Mouse (Mus musculus): Measurements from ENCODE around the gene Gm13305. TPM values are rescaled to one million over a fixed set of nuclear protein-coding genes. Genes with fewer than 3 reads are reported as not detected.
"Not testable (repeated sequence)": the region's sequence is repeated elsewhere in the genome, so short reads cannot be mapped to it uniquely, and the experiment has no call there.

Gm13305 gene
- not detected in 2 replicates for polyA plus RNA-seq (2014; fragmentation: Nextera tagmentation; extraction: Ambion mirVana)

GRCm38 (mm10) chr4:42168503-42168902 is at the start of gene Gm13305:
TSS of gene Gm13305 (minus strand) at chr4:42168603.
- H3K27me3 ChIP-seq (ENCODE audit: control insufficient read depth, insufficient read depth, low read length); H3K4me2 ChIP-seq (replicated peaks; ENCODE audit: low read depth, low read length); H3K27ac ChIP-seq (ENCODE audit: low read length); H3K9me3 ChIP-seq (ENCODE audit: control insufficient read depth, low read depth, low read length); H3K4me3 ChIP-seq (ENCODE audit: low read depth, low read length); H3K36me3 ChIP-seq (ENCODE audit: control insufficient read depth, insufficient read depth, low read length); ATAC-seq (ENCODE audit: insufficient number of reproducible peaks, insufficient read depth, low FRiP score, low read depth); H3K4me1 ChIP-seq (ENCODE audit: control insufficient read depth, insufficient read depth, low read length); H3K9ac ChIP-seq (replicated peaks; ENCODE audit: low read depth, low read length): not testable (repeated sequence)
- WGBS = no CpG with 5 or more reads among the region's 7 CpGs

GRCm38 (mm10) chr4:42184980-42185372 is 16.6 kb upstream of the Gm13305 start:
- not testable (repeated sequence) for H3K27ac ChIP-seq (ENCODE audit: low read length); H3K27me3 ChIP-seq (ENCODE audit: control insufficient read depth, insufficient read depth, low read length); H3K9me3 ChIP-seq (ENCODE audit: control insufficient read depth, low read depth, low read length); H3K9ac ChIP-seq (replicated peaks; ENCODE audit: low read depth, low read length); ATAC-seq (ENCODE audit: insufficient number of reproducible peaks, insufficient read depth, low FRiP score, low read depth); H3K4me3 ChIP-seq (ENCODE audit: low read depth, low read length); H3K4me1 ChIP-seq (ENCODE audit: control insufficient read depth, insufficient read depth, low read length); H3K4me2 ChIP-seq (replicated peaks; ENCODE audit: low read depth, low read length); H3K36me3 ChIP-seq (ENCODE audit: control insufficient read depth, insufficient read depth, low read length)
- no CpG with 5 or more reads among the region's 25 CpGs for WGBS

GRCm38 (mm10) chr4:42184324-42184979 is 16.0 kb upstream of the Gm13305 start:
- not testable (repeated sequence) for H3K4me1 ChIP-seq (ENCODE audit: control insufficient read depth, insufficient read depth, low read length); H3K4me2 ChIP-seq (replicated peaks; ENCODE audit: low read depth, low read length); H3K4me3 ChIP-seq (ENCODE audit: low read depth, low read length); ATAC-seq (ENCODE audit: insufficient number of reproducible peaks, insufficient read depth, low FRiP score, low read depth); H3K36me3 ChIP-seq (ENCODE audit: control insufficient read depth, insufficient read depth, low read length); H3K27me3 ChIP-seq (ENCODE audit: control insufficient read depth, insufficient read depth, low read length); H3K9ac ChIP-seq (replicated peaks; ENCODE audit: low read depth, low read length); H3K27ac ChIP-seq (ENCODE audit: low read length); H3K9me3 ChIP-seq (ENCODE audit: control insufficient read depth, low read depth, low read length)
- WGBS = no CpG with 5 or more reads among the region's 58 CpGs

- not testable (repeated sequence) for H3K36me3 ChIP-seq (ENCODE audit: control insufficient read depth, insufficient read depth, low read length); H3K4me2 ChIP-seq (replicated peaks; ENCODE audit: low read depth, low read length); H3K27me3 ChIP-seq (ENCODE audit: control insufficient read depth, insufficient read depth, low read length); H3K9ac ChIP-seq (replicated peaks; ENCODE audit: low read depth, low read length); H3K4me1 ChIP-seq (ENCODE audit: control insufficient read depth, insufficient read depth, low read length); H3K27ac ChIP-seq (ENCODE audit: low read length); H3K4me3 ChIP-seq (ENCODE audit: low read depth, low read length); ATAC-seq (ENCODE audit: insufficient number of reproducible peaks, insufficient read depth, low FRiP score, low read depth); H3K9me3 ChIP-seq (ENCODE audit: control insufficient read depth, low read depth, low read length)
- WGBS = no CpG with 5 or more reads among the region's 31 CpGs
These were observed 15.1 kb upstream of the Gm13305 start for GRCm38 (mm10) chr4:42183234-42184197.

GRCm38 (mm10) chr4:42178243-42178642 is 9.8 kb upstream of the Gm13305 start:
- H3K4me3 ChIP-seq (ENCODE audit: low read depth, low read length); H3K27ac ChIP-seq (ENCODE audit: low read length); H3K36me3 ChIP-seq (ENCODE audit: control insufficient read depth, insufficient read depth, low read length); ATAC-seq (ENCODE audit: insufficient number of reproducible peaks, insufficient read depth, low FRiP score, low read depth); H3K27me3 ChIP-seq (ENCODE audit: control insufficient read depth, insufficient read depth, low read length); H3K4me1 ChIP-seq (ENCODE audit: control insufficient read depth, insufficient read depth, low read length); H3K4me2 ChIP-seq (replicated peaks; ENCODE audit: low read depth, low read length); H3K9ac ChIP-seq (replicated peaks; ENCODE audit: low read depth, low read length); H3K9me3 ChIP-seq (ENCODE audit: control insufficient read depth, low read depth, low read length): not testable (repeated sequence)
- no CpG with 5 or more reads among the region's 4 CpGs for WGBS

GRCm38 (mm10) chr4:42153136-42153535 is 15.3 kb downstream of the Gm13305 start, which contains the start of gene Gm13306:
TSS of gene Gm13306 (plus strand) at chr4:42153436.
- WGBS = no CpG with 5 or more reads among the region's 9 CpGs
- H3K9ac ChIP-seq (replicated peaks; ENCODE audit: low read depth, low read length) = not testable (repeated sequence)

GRCm38 (mm10) chr4:42114517-42114916 is 53.9 kb downstream of the Gm13305 start, which contains the start of gene Gm13304:
TSS of gene Gm13304 (plus strand) at chr4:42114817.
- not testable (repeated sequence) for H3K4me1 ChIP-seq (ENCODE audit: control insufficient read depth, insufficient read depth, low read length); H3K27ac ChIP-seq (ENCODE audit: low read length); H3K9me3 ChIP-seq (ENCODE audit: control insufficient read depth, low read depth, low read length); ATAC-seq (ENCODE audit: insufficient number of reproducible peaks, insufficient read depth, low FRiP score, low read depth); H3K4me2 ChIP-seq (replicated peaks; ENCODE audit: low read depth, low read length); H3K27me3 ChIP-seq (ENCODE audit: control insufficient read depth, insufficient read depth, low read length); H3K36me3 ChIP-seq (ENCODE audit: control insufficient read depth, insufficient read depth, low read length); H3K9ac ChIP-seq (replicated peaks; ENCODE audit: low read depth, low read length); H3K4me3 ChIP-seq (ENCODE audit: low read depth, low read length)
- whole genome bisulfite sequencing = no CpG with 5 or more reads among the region's 5 CpGs

More at GRCm38 (mm10) chr4:42153136-42153535, 15.3 kb downstream of the Gm13305 start, which contains the start of gene Gm13306:
- H3K4me3 ChIP-seq (ENCODE audit: low read depth, low read length); H3K4me1 ChIP-seq (ENCODE audit: control insufficient read depth, insufficient read depth, low read length); H3K36me3 ChIP-seq (ENCODE audit: control insufficient read depth, insufficient read depth, low read length); H3K9me3 ChIP-seq (ENCODE audit: control insufficient read depth, low read depth, low read length); H3K4me2 ChIP-seq (replicated peaks; ENCODE audit: low read depth, low read length); H3K27me3 ChIP-seq (ENCODE audit: control insufficient read depth, insufficient read depth, low read length); H3K27ac ChIP-seq (ENCODE audit: low read length); ATAC-seq (ENCODE audit: insufficient number of reproducible peaks, insufficient read depth, low FRiP score, low read depth): not testable (repeated sequence)
